Mouse (Mus musculus) forebrain, embryonic 16.5 days (tissue): ENCODE results near the gene Dctn2. TPM values are rescaled to one million over a fixed set of nuclear protein-coding genes. Genes with fewer than 3 reads are reported as not detected.
A peak's percentile ranks its signal among the peaks of the same experiment; 100 is the strongest.

ENCODE experiments used
- ATAC-seq: fragments of 200-750 bp; cut with Nextera tagmentation; 2 replicates; pipeline ENCODE4 v1.8.0; 2017; ENCODE audit warnings: mild to moderate bottlenecking, moderate library complexity
- H3K27ac ChIP-seq: fragments of 300-500 bp; sonication (generic); 2 replicates; pipeline ENCODE4 v1.5.1; 2014; ENCODE audit warnings: low read length, control low read depth
- H3K27me3 ChIP-seq: fragments of 300-500 bp; sonication (generic); replicated peaks from 2 replicates; pipeline ENCODE4 v1.6.1; 2014; ENCODE audit warnings: low read length; ENCODE audit not compliant: control insufficient read depth, insufficient read depth
- H3K36me3 ChIP-seq: fragments of 300-500 bp; sonication (generic); 2 replicates; pipeline ENCODE4 v1.6.1; 2014; ENCODE audit not compliant: control insufficient read depth, insufficient read depth
- H3K4me1 ChIP-seq: fragments of 300-500 bp; sonication (generic); replicated peaks from 2 replicates; pipeline ENCODE4 v1.6.1; 2014; ENCODE audit warnings: low read length; ENCODE audit not compliant: control insufficient read depth, insufficient read depth
- H3K4me2 ChIP-seq: fragments of 300-500 bp; sonication (generic); 2 replicates; pipeline ENCODE4 v1.6.1; 2014; ENCODE audit warnings: mild to moderate bottlenecking, low read length, control low read depth
- H3K4me3 ChIP-seq: fragments of 300-500 bp; sonication (generic); replicated peaks from 2 replicates; pipeline ENCODE4 v1.5.1; 2014; ENCODE audit warnings: mild to moderate bottlenecking, low read length, control low read depth
- H3K9ac ChIP-seq: fragments of 300-500 bp; sonication (generic); replicated peaks from 2 replicates; pipeline ENCODE4 v1.6.1; 2014; ENCODE audit warnings: low read depth, low read length, control low read depth
- H3K9me3 ChIP-seq: fragments of 300-500 bp; sonication (generic); 2 replicates; pipeline ENCODE4 v1.6.1; 2016; ENCODE audit warnings: low read length; ENCODE audit not compliant: control insufficient read depth
- WGBS: fragments of 180-500 bp; shearing (Covaris S2); extraction: QIAGEN DNeasy Blood & Tissue Kit; methylation state at CpG from one replicate; pipeline ENCODE4 v1.1.7; 2014; 5-methylcytosine and 5-hydroxymethylcytosine counted together
- polyA plus RNA-seq: library from polyadenylated mRNA; unstranded; fragments of >200 nt; fragmentation: Nextera tagmentation; extraction: Ambion mirVana; gene quantifications from 2 replicates; pipeline ENCODE4 v1.2.1, GENCODE M21; 2015

The Dctn2 gene
- polyA plus RNA-seq, 1 experiment from 2014 or later = 342 TPM

GRCm38 (mm10) chr10:127326828-127327227 is 60.7 kb downstream of the Dctn2 start:
- H3K36me3 ChIP-seq = no peaks in the 10 kb centered on the region
- H3K9me3 ChIP-seq = peaks cover 2% of the 10 kb centered on the region; the same call in 1 of the 2 replicates
- H3K9ac ChIP-seq = 0 out of 2 replicates have a peak overlapping the region, but pooled peaks have one; percentile 12
- peaks cover 7% of the 10 kb centered on the region for H3K4me1 ChIP-seq
- 4% methylated on average over 29 of the region's 29 CpGs for WGBS
- peaks cover 43% of the 10 kb centered on the region for H3K27me3 ChIP-seq
- H3K27ac ChIP-seq = no peak overlapping the region
- H3K4me2 ChIP-seq = peak overlapping the region; percentile 39
- peak overlapping the region; percentile 7 for H3K4me3 ChIP-seq
- no peak for ATAC-seq

GRCm38 (mm10) chr10:127327461-127328145 is 61.4 kb downstream of the Dctn2 start:
- whole genome bisulfite sequencing = 41% methylated on average over 18 of the region's 18 CpGs

GRCm38 (mm10) chr10:127330212-127330611 is 64.0 kb downstream of the Dctn2 start:
- Histone ChIP-seq H3K9me3 (peaks cover 2% of the 10 kb centered on the region; the same call in 1 of the 2 replicates), H3K4me3 (no peak overlapping the region), H3K4me1 (peaks cover 11% of the 10 kb centered on the region), H3K27me3 (peaks cover 28% of the 10 kb centered on the region), H3K9ac (no peak overlapping the region), H3K4me2 (no peak overlapping the region), H3K27ac (no peak overlapping the region), H3K36me3 (no peaks in the 10 kb centered on the region)
- no peak for ATAC-seq
- 82% methylated on average over 7 of the region's 7 CpGs for WGBS

More at GRCm38 (mm10) chr10:127327461-127328145, 61.4 kb downstream of the Dctn2 start:
- no peaks in the 10 kb centered on the region for H3K36me3 ChIP-seq
- H3K9me3 ChIP-seq = peaks cover 2% of the 10 kb centered on the region; the same call in 1 of the 2 replicates
- no peak for ATAC-seq
- H3K27me3 ChIP-seq = peaks cover 43% of the 10 kb centered on the region
- no peak overlapping the region for H3K4me3 ChIP-seq
- no peak overlapping the region for H3K4me2 ChIP-seq
- H3K9ac ChIP-seq = no peak overlapping the region
- peaks cover 11% of the 10 kb centered on the region for H3K4me1 ChIP-seq
- H3K27ac ChIP-seq = no peak overlapping the region

Other genes starting within 250 kb of the Dctn2 start
- 60.8 and 66.0 TPM in 2 replicates for gene Tsfm, start 235.5 kb upstream of the Dctn2 start, polyA plus RNA-seq
- gene Mettl1, start 225.0 kb upstream of the Dctn2 start, polyA plus RNA-seq = 20.1 and 23.0 TPM in 2 replicates
- 0.11 and 0.18 TPM in 2 replicates for gene Eef1akmt3, start 224.9 kb upstream of the Dctn2 start, polyA plus RNA-seq
- 0.20 and 0.26 TPM in 2 replicates for gene Cyp27b1, start 218.1 kb upstream of the Dctn2 start, polyA plus RNA-seq
- 5.3 and 6.6 TPM in 2 replicates for gene March9, start 206.2 kb upstream of the Dctn2 start, polyA plus RNA-seq
- 1,494 and 1,664 TPM in 2 replicates for gene Cdk4, start 202.8 kb upstream of the Dctn2 start, polyA plus RNA-seq
- 119 and 120 TPM in 2 replicates for gene Tspan31, start 196.1 kb upstream of the Dctn2 start, polyA plus RNA-seq
- 2.2 and 4.7 TPM in 2 replicates for gene Agap2, start 191.1 kb upstream of the Dctn2 start, polyA plus RNA-seq
- 125 and 126 TPM in 2 replicates for gene Os9, start 145.2 kb upstream of the Dctn2 start, polyA plus RNA-seq
- gene B4galnt1, start 101.1 kb upstream of the Dctn2 start, polyA plus RNA-seq = 41.5 and 45.8 TPM in 2 replicates
- gene Slc26a10, start 85.7 kb upstream of the Dctn2 start, polyA plus RNA-seq = 1.0 and 1.6 TPM in 2 replicates
- 32.3 and 33.0 TPM in 2 replicates for gene Arhgef25, start 76.3 kb upstream of the Dctn2 start, polyA plus RNA-seq
- gene Dtx3, start 70.6 kb upstream of the Dctn2 start, polyA plus RNA-seq = 179 and 224 TPM in 2 replicates
- 26.7 and 28.4 TPM in 2 replicates for gene Pip4k2c, start 54.8 kb upstream of the Dctn2 start, polyA plus RNA-seq
- 98.9 and 106 TPM in 2 replicates for gene Kif5a, start 3.0 kb upstream of the Dctn2 start, polyA plus RNA-seq
- 10.2 and 15.3 TPM in 2 replicates for gene Mbd6, start 22.6 kb downstream of the Dctn2 start, polyA plus RNA-seq
- 127 and 135 TPM in 2 replicates for gene Mars, start 45.4 kb downstream of the Dctn2 start, polyA plus RNA-seq
- gene Arhgap9, start 55.6 kb downstream of the Dctn2 start, polyA plus RNA-seq = 0.49 and 1.2 TPM in 2 replicates
- gene Gli1, start 75.6 kb downstream of the Dctn2 start, polyA plus RNA-seq = 1.3 and 1.4 TPM in 2 replicates
- not detected in 2 replicates for gene Inhbe, start 88.0 kb downstream of the Dctn2 start, polyA plus RNA-seq
- gene Inhbc, start 104.1 kb downstream of the Dctn2 start, polyA plus RNA-seq = not detected in 2 replicates
- gene R3hdm2, start 114.0 kb downstream of the Dctn2 start, polyA plus RNA-seq = 37.5 and 39.7 TPM in 2 replicates
- gene Stac3, start 235.3 kb downstream of the Dctn2 start, polyA plus RNA-seq = 0.98 and 1.8 TPM in 2 replicates
- gene Ndufa4l2, start 248.6 kb downstream of the Dctn2 start, polyA plus RNA-seq = 17.6 and 21.3 TPM in 2 replicates